Mouse (Mus musculus) cerebellum, adult 8-10 months (tissue): ENCODE results near the gene Rsrc1.

Experiments used
- DNase-seq: peaks from one replicate; pipeline ENCODE4 v3.0.0; 2022

Gene Rsrc1

GRCm38 (mm10) chr3:66981101-66981661 lies at the start of gene Rsrc1:
Rsrc1 (plus strand) TSS chr3:66981390.
- DNase-seq: peak; percentile 32

- no peak for DNase-seq
Observed at GRCm38 (mm10) chr3:66939675-66940074, 41.5 kb upstream of the Rsrc1 start.

GRCm38 (mm10) chr3:66955126-66955525 lies 26.1 kb upstream of the Rsrc1 start:
- DNase-seq: no peak

GRCm38 (mm10) chr3:66959972-66960371 lies 21.2 kb upstream of the Rsrc1 start:
- DNase-seq: no peak

- DNase-seq: no peak
Observed at GRCm38 (mm10) chr3:66964884-66965283, 16.3 kb upstream of the Rsrc1 start.

- no peak for DNase-seq
Observed at GRCm38 (mm10) chr3:66967508-66967907, 13.7 kb upstream of the Rsrc1 start.

GRCm38 (mm10) chr3:66970261-66970660 lies 10.9 kb upstream of the Rsrc1 start:
- no peak for DNase-seq

GRCm38 (mm10) chr3:66970661-66971331 lies 10.4 kb upstream of the Rsrc1 start:
- DNase-seq: no peak

- DNase-seq: no peak
Observed at GRCm38 (mm10) chr3:66972191-66972950, 8.8 kb upstream of the Rsrc1 start.

GRCm38 (mm10) chr3:66973391-66973943 lies 7.7 kb upstream of the Rsrc1 start:
- DNase-seq: peak; percentile 16

- no peak for DNase-seq
Observed at GRCm38 (mm10) chr3:66974501-66974900, 6.7 kb upstream of the Rsrc1 start.

- no peak for DNase-seq
Observed at GRCm38 (mm10) chr3:66976889-66977615, 4.1 kb upstream of the Rsrc1 start.

GRCm38 (mm10) chr3:66977811-66978456 lies 3.3 kb upstream of the Rsrc1 start:
- DNase-seq: no peak

- peak; percentile 14 for DNase-seq
Observed at GRCm38 (mm10) chr3:66978457-66979381, 2.5 kb upstream of the Rsrc1 start.

GRCm38 (mm10) chr3:66979491-66979890 lies 1.7 kb upstream of the Rsrc1 start:
- no peak for DNase-seq

- no peak for DNase-seq
Observed at GRCm38 (mm10) chr3:66980111-66980975, 847 bp upstream of the Rsrc1 start.

GRCm38 (mm10) chr3:66981706-66982105 lies 516 bp downstream of the Rsrc1 start, which contains the start of gene Shox2:
Shox2 (minus strand) TSS chr3:66981771.
- no peak for DNase-seq

GRCm38 (mm10) chr3:66982181-66982911 lies 1.2 kb downstream of the Rsrc1 start:
- DNase-seq: peak; percentile 18

- no peak for DNase-seq
Observed at GRCm38 (mm10) chr3:66983481-66983880, 2.3 kb downstream of the Rsrc1 start.
